Mouse (Mus musculus) T-helper 17 cell (primary cell): ENCODE measurements at regions not wholly inside any gene's neighbourhood (a gene's known extent, or its start where the extent isn't known, plus 50 kb on each side); places are given as distances from the start of the nearest gene placed in this dataset.

Experiments used
- in situ Hi-C, 2 experiments: fragments of 300-600 bp; cut with MboI, MseI; formaldehyde crosslinking; loops; 1 replicate in 1 of 2; 2 replicates in 1 of 2; pipeline ENCODE4 v1.15.1; 2025; ENCODE audit warnings: high pct_unique_total_duplicates in 2 of 2

DNA sequence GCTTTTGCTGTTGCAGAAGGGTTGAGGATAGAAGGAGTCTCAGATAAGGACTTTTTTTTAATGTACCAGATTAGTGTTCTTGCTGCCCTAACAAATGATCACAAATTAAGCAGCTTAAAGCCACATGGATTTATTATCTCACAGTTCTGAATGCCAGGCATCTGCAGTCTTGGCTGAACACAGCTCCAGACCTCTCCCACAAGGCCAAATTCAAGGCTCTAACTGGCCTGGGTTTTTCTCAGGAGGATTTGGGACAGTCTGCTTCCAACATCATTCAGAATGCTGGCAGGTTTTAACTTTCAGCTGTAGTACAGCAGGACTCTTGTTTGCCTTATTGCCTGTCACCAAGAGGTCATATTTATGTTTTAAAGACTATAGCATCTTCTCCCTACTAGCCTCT is 329.7 kb upstream of the Chrm2 start:
- in situ Hi-C loops: no loop called here

DNA sequence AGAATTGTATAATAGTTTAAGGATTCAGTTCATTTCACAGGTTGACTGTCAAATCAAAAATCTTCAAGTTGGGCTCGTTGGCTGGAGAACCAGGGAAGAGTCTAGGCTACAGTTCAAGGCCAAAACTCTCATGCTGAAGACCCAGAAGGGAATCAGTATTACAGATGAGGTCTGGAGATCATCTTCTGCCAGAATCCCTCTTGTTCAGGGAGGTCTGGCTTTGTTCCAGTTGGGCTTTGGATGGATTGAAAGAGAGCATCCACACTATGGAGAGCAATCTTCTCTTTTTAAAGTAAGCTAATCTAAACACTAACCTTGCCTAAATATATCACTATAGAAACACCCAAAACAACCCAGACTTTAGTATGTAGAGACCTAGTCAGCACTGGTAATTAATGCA is 327.5 kb upstream of the Chrm2 start:
- in situ Hi-C loops: no loop called here

DNA sequence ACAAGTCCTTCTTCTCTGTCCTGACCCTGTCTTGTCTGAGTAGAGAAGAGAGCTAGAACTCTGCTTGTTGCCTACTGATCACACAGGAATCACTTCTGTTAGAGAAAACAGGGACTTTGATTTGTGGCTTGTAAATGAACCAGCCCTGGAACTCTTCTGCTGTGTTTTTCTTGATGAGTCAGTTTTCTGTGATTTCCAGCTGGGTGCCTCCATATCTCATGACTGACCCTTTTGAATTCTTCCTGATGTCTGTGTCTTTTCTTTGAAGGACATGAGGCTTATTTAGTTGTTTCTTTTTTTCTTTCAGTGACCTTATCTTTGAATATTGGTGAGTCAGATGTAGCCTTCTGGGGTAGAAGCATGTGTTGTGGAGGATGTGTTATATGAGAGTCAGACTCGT is 323.0 kb upstream of the Chrm2 start:
- in situ Hi-C loops: no loop called here

DNA sequence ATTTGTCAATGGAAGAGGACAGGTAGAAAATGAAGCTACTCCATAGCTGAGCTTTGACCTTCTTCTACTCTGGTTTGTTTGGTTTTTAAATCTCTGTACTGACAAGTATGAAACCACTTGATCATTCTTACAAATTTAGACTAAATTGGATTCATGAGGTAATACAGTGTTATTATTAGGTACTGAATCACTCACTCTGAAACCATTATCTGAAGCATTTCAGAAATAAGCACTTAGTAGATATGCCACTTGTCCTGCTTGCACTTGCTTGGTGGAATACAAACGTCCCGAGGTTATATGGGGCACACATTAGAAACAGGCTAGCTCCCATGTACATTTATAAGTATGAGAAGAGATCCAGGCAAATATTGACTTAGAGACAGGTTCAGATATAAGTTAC is 319.2 kb upstream of the Chrm2 start:
- in situ Hi-C loops: no loop called here

DNA sequence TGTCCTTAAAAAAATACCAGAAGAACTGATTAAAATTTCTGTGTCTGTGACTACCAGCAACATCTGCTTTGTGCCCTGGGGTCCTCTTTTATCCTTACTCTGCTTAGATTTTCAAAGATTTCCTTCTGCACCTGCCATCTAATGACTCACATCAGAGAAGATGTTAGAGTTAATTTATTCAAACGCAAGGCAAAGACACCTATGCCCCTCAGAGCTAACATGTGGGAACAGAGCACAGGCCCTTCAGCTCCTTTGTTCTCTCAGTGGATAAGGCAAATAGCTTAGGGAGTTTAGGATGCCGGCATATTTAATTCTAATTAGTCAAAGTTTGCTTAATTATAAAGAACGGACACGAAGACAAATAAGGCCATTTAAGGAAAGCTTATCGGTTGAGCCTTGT is 308.3 kb upstream of the Chrm2 start:
- in situ Hi-C loops: no loop called here

DNA sequence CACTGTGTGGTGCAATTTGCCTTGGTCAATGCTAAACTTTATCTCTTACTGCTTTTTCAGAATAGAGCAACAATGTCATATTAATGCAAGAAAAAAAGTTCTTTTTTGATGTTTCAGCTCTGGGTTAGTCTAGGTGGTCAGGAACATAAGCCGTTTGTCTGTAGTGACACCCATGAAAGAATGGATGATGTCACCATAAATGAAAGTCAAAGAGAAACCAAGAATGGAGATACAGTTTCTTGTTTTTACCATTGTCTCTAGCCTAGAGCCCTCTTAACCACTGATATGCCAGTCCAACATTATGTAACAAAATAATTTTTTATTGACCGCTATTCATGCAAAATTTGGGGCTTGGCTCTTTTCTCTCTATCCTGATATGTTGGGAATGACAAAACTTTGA is 294.3 kb upstream of the Chrm2 start:
- in situ Hi-C loops: loop anchor here in 1 of 2 experiments (10.0 kb wide), 1 partner anchor 1601 kb away; no protein-coding TSS in a partner anchor

DNA sequence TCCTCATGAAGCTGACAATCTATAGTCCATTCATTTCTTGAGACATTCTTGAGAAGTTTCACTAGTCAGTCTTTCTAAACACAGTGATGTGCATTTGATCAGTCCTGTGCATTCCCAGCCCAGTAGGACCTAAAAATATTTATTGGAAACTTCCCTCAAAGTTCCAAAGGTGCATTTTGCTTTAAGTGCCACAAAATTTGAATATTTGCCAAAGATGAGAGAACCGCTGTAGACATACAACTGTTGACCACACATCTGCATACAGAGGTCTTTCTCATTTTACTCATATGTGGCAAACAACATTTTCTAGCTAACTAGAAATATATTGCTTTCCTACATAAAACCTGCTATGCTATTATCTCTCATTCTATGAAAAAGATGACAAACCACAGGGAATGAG is 293.8 kb upstream of the Chrm2 start:
- in situ Hi-C loops: loop anchor here in 1 of 2 experiments (10.0 kb wide), 1 partner anchor 1601 kb away; no protein-coding TSS in a partner anchor

DNA sequence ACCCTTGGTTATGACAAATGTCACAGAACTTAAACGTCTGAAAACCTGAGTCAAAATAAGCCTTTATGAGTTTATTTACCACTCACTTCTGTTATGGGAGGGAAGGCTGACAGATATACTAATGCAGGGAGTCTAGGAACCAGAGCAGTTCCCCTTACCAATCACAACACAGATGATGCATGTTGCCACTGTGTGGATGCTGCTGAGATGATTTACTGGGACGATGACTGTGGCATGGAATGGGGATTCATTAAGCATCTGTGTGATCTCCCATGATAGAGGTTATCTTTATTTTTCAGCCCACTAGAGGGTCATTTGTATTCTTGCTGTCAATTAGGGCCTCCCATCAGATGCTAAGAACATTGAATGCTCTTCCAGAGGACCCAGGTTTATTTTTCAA is 290.5 kb upstream of the Chrm2 start:
- in situ Hi-C loops: loop anchor here in 1 of 2 experiments (10.0 kb wide), 1 partner anchor 1597 kb away; no protein-coding TSS in a partner anchor

DNA sequence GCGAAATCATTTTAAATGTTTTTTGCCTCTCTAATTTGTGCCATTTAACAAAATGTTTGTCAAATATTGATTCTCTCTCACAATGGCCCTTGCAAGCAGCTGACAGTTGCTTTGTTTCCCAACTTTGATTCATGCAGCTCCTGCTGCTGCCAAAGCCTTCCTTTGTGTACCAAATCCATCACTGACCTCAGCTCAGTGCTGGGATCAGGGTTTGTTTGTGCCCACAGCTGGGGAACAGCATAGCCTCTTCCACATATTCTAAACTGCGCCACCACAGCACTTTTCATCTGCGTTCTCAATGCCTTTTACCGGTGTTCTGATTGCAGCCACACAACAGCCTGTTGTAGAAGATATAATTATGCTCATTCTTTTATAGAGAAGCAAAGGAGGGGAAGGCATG is 289.7 kb upstream of the Chrm2 start:
- in situ Hi-C loops: loop anchor here in 1 of 2 experiments (10.0 kb wide), 1 partner anchor 1597 kb away; no protein-coding TSS in a partner anchor

DNA sequence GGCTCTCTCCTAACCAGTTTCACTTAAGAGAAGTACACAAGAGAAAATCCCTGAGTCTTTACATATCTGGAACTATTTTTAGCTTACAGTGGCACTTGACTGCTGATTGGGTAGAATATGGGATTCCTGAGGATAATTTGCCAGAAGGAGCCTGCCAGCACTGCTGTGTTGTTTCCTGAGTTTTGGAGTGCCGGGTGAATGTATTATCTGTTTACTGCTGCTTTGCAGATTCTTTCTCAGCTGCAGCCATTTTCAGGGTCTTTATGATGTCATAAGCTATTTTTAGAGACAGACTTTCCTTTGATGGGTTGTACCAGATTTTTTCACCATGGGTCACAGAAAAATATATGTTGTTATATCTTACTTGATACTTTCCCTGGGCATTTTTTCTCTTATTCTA is 279.1 kb upstream of the Chrm2 start:
- in situ Hi-C loops: no loop called here

DNA sequence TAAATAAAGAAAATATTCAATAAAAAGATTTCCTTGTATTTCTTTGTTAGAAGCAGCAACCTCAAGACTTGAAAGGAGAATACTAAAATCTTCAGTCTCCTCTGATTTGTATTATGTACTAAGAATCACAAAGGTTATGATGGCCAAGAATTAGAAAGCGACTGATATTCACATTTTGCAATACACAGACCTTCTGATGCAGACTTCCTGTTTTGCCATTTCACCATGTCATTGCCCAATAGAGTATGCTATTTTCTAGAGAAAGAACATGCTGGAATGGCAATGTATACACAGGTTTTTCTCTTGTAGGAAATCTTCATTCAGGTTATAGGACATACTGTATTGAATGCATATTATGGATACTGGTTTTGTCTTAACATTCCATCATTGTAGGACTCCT is 250.7 kb upstream of the Chrm2 start:
- in situ Hi-C loops: no loop called here

DNA sequence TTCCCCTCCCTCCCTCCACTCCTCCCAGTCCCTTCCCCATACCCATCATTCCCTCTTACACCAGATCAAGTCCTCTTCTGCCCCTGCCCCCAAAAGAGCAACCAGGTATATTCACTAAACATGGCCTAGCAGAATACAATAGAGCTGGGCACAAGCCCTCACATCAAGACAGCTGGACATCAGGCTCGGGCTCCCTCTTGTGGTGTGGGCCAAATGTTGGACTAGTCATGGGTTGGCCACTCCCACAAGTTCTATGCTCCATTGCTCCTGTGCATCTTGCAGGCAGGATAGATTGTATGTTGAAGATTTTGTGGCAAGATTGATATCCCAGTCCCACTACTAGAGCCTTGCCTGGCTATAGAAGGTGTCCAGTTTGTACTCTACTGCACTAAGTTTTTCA is 240.6 kb upstream of the Chrm2 start:
- in situ Hi-C loops: no loop called here

DNA sequence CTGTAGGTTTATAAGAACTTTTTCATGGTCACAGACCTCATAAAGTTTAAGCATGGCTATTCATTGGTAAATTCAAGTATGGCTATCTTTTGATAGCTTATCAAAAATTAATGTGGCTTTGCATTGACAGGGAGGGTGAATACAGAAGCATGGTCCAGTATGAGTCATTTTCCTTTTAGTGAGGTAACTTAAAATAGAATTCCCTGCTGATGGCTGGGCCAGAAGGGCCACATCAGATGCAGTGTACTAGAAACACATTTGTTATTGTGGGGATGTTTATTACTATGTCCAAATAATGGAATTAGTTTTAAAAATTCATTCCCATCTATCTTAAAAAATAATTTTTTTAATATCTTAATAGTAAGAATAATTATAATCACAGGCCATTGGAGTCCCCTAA is 213.4 kb upstream of the Chrm2 start:
- in situ Hi-C loops: no loop called here

DNA sequence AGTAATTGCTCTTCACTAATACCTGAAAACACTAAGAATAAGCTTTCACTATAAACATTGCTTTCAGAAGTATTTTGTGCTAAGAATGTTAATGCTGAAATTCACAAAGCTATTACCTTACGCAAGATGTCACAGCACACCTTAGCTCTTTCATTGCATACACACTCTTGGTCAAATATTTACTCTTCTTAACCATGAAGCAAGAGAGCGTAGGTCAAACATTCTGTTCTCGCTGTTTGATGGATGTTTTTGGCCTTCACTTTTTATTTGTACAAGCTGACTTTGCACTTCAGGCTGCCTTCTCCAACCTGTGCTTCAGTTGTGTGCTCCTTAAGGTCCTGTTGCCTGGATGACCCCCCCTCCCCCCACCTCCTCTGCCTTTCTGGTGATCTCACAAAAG is 212.8 kb upstream of the Chrm2 start:
- in situ Hi-C loops: no loop called here

DNA sequence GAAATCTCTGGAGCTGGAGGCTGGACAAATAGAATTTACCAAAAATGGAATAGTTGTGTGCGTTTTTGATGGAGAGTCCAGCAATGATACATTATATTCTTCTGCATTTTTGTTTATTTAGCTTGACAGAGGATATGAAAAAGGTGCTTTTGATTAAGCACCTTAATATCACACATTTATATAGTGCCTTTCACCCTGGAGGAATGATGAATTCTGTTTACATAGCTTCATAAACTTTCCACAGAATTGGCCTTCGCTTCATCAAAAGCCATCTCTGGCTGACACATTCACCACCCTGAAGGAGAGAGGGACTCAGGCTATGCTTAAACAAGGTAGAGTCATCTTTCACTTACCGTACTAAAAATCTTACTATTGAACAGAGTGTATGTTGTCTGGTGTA is 208.0 kb upstream of the Chrm2 start:
- in situ Hi-C loops: no loop called here

DNA sequence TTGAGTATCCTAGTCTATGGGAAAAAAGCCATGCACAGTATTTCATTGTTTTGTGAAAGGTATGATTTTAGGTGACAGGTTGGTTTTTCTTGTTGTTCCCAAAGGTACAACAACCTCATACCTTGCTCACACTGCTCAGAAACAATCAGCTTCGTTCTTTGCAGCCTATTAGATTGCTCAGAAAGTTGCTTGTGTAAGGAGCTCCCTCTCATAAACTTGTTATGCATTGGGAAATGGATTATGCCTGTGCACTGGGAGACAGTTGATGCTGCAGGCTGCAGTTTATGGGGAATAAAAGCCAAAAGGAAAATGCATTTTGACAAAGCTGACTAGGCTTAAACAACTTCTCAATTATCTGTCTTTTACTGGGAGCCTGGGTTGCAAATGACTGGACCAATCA is 205.2 kb upstream of the Chrm2 start:
- in situ Hi-C loops: no loop called here

DNA sequence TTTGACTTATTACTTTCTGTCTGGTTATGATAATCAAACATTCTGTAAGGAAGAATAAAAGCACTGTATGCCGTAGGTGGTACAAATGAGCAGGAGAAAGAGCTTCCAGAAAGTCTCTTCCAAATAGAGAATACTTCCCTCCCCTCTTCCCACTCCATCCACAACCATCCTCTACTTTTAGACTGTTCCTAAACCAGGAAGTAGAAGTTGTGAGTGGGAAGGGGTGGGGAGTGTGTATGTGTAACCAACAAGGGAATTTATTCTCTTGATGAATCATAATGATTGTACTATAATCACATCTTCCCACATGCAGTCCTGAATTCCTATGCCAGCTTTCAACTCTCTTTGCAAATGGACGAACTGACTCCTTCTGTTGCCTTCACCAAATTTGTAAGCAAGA is 181.2 kb upstream of the Chrm2 start:
- in situ Hi-C loops: no loop called here

DNA sequence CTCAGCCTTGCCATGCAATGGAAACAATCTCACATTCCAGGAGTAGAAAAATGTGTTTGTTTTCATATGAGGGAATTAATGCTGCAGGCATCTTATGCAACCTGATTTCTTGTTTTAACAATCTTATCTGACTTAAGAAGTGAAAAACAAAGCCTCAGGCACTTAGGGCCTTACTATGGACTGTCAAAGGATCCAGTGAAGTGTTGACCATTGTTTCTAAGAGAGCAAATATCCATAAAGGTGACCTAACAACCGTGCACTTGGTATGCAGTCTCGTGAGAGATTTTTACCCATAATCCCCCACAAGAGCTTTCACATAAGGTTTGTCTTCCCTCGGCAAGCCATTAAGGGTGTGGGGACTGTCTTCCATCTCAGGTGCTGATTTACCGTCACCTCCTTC is 166.6 kb upstream of the Chrm2 start:
- in situ Hi-C loops: no loop called here

DNA sequence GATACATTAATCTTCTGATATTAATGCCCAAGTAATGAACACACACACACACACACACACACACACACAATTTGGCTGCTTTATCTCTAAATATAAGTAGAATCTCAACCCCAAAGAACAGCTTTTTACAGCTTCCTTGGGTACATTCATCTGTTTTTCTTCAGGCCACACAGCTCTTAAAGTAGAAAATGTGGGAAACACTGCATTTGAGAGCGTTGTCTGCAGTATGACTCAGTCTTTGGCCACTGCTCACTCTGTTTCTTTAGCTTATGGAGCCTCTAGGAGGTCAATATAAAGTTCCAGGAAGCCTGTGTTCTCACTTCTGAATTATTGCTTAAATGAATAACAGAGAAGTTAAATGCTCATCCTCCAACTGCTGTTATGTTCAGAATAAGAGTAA is 153.4 kb upstream of the Chrm2 start:
- in situ Hi-C loops: no loop called here

DNA sequence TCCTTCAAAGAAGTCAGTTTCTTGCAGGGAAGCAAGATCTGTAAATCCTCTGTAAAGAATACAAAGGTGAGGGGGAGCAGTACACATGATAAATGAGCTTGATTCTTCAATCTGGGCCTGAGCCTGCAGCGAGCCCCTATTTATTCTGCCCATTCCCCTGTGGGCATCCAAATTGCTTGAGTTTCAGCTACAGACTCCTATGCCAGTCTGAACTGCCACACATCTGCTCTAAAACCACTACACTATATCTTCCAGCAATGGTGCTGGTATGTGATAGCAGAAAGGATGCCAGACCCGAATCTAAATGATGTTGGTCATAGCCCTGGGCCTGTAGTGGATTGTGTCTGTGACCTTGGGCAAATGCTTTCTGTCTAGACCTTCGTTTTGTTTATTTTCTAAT is 140.9 kb upstream of the Chrm2 start:
- in situ Hi-C loops: loop anchor here in 1 of 2 experiments (5.0 kb wide), 1 partner anchor 865 kb away; no protein-coding TSS in a partner anchor

DNA sequence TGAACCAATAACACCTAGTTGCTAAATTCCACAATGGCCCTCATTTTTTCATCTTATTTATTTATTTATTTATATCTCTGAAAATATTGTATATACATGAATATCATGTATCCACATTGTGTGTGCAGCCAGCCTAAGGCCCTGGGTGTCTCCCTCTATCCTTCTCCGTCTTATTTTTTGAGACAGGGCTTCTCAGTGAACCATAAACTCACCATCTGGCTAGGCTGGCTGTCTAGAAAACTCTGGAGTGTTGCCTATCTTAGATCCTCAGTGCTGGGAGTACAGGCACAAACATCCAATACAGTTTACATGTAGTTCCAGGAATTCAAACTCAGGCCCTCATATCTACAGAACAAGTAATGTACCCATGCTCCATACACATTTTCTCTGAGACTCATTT is 139.7 kb upstream of the Chrm2 start:
- in situ Hi-C loops: loop anchor here in 1 of 2 experiments (5.0 kb wide), 1 partner anchor 866 kb away; no protein-coding TSS in a partner anchor

DNA sequence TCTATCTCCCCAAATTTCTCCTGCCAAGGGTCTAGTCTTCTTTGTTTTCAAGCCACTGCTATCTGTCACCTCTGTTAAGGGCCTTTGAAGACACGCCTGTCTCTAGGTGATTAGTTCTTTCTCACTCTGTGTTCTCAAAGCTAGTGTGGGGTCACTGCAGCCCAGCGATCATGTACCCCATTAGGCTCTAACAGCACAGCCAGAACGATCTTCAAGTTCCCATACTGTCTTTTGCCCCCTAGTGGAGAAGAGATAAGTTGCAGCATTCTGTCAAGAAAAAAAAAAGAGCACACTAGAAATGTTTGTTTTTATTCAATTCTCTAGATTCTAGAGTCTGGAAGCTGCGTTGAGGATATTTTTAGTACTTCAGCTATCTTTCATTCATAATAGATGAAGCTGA is 138.8 kb upstream of the Chrm2 start:
- in situ Hi-C loops: loop anchor here in 1 of 2 experiments (5.0 kb wide), 1 partner anchor 867 kb away; no protein-coding TSS in a partner anchor

DNA sequence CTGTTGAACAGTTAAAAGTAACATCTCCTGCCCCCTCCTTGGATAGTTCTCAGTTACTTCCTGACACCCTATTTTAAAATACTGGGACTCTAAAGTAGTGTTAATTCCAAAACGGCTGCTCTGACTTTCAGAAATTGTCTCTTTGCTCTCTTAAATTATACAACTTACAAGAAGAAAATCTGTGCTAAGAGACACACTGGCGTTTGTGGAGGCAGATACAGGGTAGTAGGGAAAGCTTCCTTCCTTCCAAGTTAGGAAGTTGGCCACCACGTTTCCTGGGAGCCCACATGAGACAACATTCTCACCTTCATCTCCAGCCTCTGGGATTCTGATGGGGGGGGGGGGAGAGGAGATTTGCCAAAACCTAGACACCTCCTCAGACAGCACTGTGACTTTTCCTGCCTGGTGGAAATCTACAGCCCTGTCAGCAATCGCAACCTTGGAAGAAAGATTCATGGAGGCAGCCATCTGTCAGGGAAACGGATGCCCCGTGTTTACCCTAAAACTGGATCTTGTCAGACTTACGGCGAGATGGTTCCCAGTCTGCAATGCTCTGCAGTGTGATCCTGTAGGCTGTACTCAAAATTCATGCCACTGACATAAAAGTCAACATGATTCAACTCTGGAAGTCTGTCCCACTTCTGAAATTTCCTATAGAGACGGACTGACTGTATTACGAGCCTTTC is 121.0 kb upstream of the Chrm2 start:
- in situ Hi-C loops: no loop called here

DNA sequence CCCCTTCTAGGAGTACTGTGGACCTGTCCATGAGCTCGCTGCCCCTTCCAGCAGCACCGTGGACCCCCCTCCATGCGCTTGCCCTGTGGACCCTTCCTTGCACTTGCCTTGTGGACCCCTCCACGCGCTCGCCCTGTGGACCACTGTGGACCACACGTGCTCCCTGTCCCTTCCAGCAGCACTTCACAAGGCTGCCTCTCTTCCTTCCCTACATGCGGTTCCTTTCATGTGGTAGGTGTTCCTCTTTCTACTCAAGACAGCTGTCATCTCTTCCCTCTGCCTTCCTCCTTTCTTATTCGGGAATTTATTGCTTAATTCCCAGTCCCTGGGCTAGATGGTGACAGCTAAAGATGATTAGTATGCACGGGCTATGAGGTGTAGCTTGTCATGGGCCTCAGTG is 101.2 kb upstream of the Chrm2 start:
- in situ Hi-C loops: no loop called here
